Mouse (Mus musculus) mesoderm, embryonic 11.5 days (tissue): ENCODE data around the gene Icos.

ENCODE experiments used
- DNase-seq: peaks from one replicate; pipeline ENCODE4 v3.0.0-alpha.2; 2012; ENCODE audit warnings: low read depth, low spot score

Gene Icos

DNA sequence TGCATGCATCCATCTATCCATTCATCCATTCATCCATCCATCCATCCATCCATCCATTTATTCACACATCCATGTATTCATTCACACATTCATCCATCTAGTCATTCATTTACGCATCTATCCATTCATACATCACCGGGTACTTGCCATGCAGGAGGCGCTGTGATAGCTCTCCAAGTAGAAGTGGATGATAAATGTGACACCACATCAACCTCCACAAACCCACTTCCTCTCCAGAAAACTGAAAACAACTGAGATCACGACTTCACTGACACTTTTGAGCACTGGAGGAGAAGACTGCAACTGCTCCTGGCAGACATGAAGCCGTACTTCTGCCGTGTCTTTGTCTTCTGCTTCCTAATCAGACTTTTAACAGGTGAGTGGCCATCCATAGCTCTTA lies at the start of gene Icos:
Gene Icos (plus strand): TSS at position 287 of the 400 bp plus-strand sequence.
- DNase-seq = no peak

DNA sequence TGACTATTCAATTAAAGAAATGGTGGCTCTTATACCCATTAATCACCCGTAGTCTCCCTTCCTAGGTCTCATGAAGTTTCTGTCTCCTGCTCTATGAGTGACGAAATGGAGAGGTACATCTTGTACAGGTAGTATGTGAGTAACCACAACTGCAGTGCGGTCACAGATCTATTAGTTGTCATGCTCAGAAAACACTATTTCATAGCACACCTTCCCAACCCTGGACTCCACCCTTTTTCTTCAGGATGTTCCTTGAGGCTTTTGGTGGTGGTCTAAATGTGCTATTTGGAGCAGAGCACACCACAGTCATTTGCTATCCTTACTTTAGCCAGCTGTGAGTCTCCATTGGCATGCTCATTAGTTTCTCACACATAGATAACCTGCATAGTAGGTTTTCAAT lies 48.7 kb upstream of the Icos start:
- DNase-seq = no peak

DNA sequence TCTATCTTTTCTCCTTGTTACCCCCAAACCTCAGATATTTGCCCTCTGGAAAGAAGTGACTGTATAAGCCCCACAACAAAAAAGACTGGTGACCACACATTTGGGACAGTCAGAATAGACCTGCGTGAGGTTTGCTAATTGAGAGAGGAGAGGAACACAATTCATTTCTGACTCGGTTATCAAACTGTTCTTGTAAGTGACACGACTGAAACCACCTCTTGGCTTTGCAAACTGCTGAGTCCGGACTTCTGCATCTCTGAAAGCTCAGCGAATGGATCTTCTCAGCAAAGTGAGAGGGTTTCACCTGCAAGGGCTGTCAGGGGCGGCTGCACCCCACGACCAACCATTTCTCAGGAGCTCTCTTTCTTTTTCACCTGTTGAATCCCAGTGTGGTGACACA lies 47.3 kb upstream of the Icos start:
- no peak for DNase-seq

DNA sequence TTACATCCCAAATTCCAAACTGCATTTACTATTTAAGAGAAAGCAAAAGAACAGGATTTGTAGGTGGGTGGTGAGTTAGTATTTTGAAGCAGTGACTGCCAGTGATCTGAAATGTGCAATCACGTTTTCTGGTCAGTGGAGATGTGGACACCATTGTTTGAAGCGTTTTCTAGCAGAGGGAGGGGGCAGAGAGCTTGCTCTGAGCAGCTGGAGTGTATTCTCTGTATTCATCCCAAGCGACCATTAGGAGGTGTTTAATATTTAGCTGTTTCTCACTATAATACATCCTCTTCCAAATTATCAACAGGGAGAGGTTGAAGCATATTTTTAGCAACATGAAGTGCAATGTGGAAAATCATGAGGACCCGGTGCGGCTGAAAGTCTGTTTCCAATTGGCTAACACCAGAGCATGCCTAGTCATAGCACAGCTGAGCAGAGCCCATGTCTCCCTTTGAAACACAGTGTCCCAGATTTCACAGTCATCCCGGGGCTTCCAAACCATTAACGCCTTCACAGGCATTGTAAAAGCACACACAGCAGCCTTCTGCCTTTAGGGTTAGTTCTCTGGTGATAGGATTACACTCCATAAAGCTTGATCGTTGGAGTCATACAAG lies 41.7 kb upstream of the Icos start:
- DNase-seq = no peak

DNA sequence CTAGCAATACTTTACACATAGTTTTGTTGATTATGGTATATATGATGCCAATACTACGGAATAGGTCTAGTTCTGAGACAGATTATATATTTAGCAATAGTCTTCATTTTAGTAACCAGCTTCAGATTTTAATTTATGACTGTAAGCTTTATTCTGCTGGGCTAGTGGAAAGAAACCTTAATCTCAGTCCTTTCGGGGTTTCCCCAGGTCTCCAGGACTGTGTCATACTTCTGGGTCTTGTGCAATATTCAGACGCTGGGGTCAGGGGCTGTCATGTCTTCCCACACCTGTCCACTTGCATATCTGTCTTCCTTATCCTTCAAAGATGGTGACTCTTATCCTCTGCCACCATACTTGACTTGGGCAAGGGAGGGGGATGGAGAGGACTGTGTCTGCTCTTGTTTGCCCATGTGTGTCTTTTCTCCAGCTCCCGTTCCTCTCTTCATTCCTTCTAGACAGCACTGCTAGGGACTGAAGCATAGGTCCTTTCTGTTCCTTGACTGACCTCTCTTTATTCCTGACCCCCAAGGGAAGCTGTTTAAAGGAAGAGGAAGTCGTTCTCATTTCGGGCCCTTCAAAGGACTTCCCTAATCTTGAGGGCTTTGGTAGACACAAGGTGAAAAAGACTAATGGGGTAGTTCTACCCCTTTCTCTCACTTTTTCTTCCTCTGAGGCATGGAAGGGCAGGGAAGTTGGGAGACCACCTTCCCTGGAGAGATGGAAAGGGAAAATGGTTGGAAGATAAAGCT lies 40.6 kb upstream of the Icos start:
- DNase-seq = no peak

DNA sequence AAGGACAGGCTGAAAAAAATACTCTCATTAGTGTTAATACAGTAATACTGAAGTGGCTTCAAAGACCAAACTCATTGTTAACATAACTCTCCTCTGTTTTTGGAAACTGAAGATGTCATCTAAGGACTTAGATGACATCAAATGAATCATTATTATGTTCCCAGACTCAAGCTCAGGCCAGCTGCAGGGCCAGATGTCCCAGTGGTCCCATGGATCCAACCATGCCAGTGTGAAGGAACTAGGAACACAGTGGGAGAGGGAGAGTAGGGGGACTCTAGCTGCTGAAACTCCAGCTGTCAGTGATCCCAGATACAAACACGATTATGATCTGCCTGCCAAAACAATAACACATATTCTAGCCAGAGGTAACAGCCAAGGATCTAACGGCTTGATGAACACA lies 39.5 kb upstream of the Icos start:
- DNase-seq = no peak

DNA sequence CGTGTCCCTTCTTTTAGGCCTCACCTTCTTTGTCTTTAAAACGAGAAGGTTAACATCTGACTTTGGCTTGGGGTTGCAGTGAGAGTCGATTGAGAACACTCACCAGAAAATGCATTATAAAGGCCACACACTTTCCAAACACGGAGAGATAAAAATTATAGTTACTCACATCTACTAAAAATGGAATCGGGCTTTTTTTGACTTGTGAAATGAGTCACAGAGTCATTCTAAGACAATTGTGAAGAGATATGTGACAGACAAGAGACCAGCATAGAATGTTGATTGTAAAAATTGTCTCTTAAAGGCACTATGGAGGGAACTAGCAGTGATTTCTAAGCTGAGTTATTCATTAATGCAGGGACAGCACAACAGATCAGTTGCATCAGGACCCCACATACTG lies 38.8 kb upstream of the Icos start:
- DNase-seq = no peak

DNA sequence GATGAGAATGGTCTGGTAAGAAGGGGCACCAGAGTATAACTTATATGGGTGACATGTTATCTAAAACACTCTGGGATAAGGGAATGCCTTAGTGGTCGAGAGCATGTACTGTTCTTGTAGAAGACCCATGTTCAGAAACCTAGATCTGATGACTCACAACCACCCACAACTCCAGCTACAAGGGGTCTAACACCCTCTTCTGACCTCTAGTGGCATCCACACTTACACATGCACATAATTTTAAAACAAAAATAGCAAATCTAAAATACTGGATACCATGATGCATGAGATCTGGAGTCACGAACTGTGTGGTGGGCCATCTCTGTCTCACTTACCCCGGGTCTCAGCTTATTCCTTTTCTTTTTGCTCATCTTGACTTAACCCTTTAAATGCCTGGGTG lies 37.7 kb upstream of the Icos start:
- no peak for DNase-seq

DNA sequence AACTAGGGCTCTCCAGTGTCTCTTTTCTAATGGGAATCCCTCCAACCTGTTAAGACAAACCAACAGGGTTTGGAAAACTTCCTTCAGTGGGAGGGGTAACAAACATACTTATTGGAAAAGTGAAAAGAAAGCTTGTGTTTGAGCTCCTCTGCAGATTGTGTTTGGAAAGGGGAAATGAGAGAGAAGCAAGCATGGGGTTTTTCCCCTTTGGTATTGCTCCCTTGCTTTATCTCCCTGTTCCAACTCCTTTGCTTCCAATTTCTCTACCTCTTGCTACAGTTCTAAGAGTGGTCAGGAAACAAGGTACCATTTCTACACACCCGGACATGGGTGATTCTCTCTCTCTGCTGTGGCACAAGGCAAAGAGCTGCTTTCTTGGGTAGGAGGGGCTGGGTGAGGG lies 37.1 kb upstream of the Icos start:
- no peak for DNase-seq

DNA sequence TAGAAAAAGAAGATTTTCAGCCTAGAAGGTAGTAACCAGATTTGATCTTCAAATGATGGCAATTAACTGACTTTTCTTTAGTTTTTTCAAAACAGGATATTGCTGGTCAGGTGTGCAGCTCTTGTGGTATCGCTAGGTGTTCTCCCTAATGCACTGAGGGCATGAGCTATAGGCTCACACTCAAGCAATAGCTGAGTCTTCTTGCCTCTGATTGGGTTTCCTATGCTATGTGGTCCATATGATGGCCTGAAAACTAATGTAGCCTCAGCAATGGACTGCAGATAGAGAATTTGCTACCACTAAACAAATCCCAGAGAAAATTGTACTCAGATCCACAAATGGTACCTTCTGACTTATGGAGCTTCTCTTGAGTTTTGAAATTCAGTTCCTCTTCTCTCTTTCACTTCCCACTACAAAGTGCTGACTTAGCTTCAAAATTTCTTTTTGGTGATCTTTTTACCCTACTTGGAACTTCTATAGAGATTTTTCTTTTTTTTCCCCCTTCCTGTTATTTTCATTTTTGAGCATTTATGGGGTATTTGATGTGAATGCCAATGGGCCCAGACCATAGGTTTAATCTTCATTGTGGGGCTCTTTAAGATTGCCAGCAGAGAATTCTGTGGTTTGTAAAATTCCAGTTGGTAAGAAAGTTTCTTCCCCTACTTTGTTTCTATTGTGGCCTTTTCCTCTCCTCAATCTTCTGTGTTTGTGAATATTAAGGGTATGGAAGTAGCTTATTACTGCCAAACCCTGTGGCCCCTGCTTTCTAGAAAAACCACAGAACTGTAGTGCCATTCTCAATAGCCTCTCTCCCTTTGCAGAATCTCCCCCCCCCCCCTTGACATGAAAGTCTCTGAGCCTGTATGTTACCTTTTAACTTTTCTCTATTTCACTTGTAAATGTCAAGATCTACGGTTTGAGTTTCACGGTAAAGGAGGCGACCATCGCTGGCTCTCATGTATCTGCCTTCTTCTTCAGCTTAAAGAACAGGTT lies 36.4 kb upstream of the Icos start:
- DNase-seq = no peak

DNA sequence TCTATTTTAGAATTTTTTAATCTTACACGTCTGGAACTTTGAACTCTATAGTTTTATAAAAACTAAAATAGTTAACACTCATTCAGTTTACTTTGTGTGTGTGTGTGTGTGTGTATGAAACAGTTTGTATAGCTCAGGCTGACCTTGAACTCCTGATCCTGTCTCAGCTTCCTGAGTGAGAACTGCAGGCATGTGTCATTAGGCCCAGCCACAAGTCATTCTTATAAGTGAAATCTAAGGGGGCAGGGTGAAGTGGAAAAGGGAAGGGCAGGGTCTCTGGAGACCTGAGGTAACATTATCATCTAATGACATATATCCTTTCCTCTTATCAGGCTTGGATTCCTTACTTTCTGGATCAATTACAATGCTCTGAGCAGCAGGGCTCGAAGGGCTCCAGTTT lies 34.8 kb upstream of the Icos start:
- DNase-seq = no peak

DNA sequence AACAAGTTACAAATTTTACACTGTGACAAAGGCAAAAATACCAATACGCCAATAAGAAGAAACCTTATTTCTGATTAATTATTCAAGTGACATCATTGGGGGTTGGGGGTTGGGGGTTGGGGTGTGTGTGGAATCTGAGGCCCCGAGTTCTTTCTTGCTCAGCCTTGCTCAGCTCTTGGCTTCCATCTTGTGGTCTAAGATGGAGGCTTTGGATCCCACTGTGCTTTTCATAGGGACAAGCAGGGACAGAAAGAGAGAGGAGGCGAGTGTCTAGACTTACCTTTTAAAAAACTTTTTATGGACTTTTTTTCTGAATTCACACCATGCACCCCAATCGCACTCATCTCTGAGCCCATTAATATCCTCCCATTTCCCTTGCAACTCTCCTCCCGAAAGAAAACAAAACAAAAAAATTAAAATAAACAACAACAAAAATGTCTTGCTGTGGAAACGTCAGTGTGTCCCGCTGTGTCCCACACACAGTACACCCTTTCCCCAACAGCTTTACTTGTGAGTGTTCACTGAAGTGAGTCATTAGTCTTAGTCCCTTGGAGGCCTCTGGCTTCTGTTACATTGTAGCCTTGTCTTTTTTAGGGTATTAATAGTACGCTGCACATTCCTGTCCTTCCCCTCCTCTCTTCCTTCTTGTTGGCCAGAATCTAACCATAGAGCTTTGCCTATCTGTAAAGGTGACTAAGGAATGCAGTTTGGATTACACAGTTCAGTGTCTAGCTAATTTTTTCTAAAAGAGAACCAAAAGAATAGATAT lies 31.9 kb upstream of the Icos start:
- DNase-seq = no peak

DNA sequence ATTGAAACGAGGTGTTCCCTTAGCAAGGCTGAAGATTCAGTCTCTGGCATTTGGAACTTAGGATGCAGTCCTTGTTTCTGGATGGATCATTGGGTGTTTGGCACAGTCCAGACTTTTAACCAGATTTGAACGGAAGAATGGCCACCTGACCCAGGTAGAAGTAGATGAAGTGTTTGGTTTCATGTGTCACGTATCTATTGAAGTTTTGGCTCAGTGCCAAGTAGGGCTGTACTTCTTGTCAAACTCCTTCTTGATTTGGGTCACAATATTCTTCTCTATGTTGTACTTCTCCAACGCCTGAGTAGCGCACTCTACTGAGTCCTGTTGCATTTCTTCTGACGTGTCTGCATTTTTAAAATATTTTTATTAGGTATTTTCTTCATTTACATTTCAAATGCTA lies 29.6 kb upstream of the Icos start:
- DNase-seq = no peak

DNA sequence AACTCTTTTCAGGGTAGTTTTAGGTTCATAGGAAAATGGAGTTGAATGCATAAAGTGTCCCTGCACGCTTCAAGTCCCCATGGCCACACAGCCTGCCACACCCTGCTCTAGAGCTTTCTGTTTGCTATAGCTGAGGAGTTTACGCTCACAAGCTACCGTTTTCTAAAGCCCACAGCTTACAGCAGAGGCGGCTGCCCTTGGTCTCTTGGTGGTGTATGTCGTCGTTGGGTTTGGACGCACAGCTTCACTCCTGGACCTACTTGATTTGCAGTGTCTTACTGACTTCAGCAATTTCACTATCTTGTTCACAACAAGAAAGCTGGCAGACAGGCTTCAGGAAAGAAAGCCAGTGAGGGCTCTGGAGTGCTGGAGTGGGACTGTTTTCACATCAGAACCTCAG lies 24.8 kb upstream of the Icos start:
- DNase-seq = no peak

DNA sequence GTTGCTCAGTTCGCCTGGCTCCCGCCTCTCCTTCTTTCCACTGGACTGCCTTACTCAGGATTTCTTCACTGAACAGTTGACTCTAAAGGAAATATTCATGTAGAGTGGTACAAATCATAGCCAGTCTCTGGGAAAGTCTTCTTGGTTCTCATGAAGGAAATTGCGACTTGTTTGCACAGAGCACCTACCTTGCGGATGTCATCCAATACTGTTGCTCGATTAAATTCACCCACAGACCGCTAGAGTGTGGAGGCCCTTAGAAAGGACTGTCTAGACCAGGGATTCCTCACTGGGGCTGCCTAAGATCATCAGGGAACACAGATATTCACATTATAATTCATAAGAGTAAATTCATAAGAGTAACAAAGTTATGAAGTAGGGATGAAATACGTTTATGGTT lies 24.0 kb upstream of the Icos start:
- no peak for DNase-seq

DNA sequence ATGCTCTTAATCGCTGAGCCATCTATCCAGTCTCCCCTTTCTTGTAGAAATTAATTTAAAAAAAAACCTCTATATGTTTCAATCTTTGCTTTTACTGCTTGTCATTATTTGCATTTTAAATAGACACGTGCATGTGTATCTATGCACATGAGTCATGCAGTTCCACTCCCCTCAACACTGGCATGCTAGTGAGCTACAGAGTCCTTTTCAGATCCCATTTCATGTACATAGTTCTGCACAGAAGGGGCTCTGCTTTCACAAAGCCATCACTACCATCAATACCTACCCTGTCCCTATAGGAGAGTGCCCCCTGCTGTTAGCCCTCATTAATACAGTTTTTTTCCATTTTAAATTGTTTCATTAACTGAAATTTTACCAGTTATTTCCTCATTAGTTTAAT lies 23.0 kb upstream of the Icos start:
- peak; percentile 21 for DNase-seq

DNA sequence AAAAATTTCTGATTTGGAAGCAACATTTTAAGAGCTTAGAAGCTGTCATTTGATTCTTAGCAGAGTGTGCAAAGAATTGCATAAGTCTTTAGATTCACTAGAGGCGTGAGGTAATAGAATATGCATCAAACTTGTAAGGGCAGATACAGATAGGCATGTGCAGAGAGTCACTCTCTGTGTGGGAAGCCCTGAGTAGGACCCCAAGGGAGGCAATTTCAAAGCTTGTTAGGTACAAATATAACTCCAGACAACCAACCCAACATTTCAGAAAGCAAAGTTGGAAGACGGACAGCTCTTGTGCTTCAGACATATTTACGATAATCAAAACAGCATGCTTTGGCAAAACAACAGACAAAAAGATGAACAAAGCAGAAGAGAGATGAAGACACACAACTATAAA lies 22.5 kb upstream of the Icos start:
- no peak for DNase-seq

DNA sequence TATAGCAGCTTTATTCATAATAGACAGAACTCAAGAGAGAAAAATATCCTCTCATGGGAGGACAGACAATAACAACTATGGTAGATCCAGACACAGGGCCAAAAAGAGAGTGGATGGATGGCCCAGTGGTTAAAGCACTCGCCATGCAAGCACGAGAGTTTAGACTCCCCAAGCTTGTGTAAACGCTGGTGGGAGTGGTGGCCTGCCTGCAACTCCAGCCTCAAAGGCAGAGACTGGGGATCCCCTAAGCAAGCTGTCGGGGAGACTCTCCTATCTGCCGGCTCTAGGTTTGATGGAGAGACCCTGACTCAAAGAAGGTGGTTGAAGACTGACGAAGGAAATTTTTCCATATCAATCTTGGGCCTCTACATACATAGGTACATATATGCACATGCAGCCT lies 21.5 kb upstream of the Icos start:
- DNase-seq = no peak

DNA sequence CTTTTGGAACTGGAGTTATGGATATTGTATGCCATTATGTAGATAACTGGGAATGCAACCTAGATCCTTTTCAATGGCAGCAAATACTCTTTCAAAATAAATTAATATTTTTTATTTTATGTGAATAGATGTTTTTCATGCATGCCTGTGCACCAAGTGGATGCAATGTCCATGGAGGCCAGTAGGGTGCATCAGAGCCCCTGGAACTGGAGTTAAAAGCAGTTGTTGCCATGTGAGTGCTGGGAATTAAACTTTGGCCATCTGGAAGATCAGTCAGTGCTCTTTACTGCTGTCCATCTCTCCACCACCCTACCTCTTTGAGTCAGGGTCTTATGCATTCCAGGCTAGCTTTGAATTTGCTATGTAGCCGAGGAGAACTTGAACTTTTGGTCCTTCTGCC lies 19.4 kb upstream of the Icos start:
- DNase-seq = no peak

DNA sequence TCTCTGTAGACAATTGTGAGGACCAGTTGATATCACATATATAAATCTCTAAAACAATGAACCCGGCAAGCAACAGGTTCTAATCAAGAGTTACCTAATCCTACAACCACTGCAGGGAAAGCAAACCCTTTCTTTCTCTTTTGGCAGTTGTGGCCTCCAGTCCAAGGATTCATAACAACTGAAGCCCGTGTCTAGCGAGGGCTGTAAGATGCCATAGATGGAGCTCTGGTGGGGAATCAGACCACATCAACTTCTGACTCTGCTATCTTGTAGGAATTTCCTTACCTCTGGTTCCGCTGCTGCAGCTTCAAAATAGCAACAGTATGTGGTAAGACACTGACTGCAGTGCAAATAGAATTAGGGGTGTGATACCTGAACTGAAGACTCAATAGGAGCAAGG lies 18.5 kb upstream of the Icos start:
- no peak for DNase-seq

DNA sequence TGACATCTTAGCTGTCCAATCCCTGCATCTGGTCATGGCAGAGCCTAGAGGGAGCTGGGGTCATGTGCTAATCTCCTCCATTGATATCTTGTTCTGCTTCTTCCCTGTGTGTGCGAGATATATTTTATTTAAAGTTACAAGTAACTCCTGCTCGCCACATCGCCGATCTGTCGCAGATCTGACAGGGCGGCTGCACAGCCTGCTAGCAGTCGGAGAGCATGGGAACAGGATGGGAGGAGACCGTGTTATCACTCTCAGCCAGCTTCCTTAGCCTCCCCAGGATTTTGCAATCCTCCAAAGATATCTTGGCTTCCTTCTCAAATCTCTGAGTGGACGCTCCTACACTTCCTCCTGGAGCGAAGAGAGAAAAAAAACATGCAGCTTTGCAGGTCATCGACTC lies 17.3 kb upstream of the Icos start:
- no peak for DNase-seq

DNA sequence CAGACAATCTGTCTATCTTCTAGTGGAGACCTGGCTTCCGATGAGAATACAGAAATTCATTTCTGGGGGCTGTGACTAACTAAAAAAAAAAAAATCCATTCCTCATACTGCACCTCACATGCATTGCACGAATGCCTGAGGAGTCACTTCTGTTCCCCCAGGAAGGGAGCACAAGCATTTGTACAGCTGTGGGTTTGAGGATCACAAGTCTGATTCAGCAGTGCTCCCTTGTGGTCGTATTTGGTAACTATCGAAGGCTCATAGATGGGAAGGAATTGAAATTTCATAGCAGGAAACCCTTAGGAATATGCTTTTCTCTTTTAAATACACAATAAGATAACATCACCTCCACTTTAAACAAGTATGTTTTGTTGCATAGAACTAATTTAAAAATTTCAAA lies 16.6 kb upstream of the Icos start:
- DNase-seq = peak; percentile 64
